ENCODE assay signal across 9 mouse cellular contexts in genomic region chr17:28467749-28468148, GRCm38 (mm10). TPM values are rescaled to one million over a fixed set of nuclear protein-coding genes. Genes with fewer than 3 reads are reported as not detected.
DNase-seq lines count a peak whose midpoint lies in the region; ATAC-seq and TF ChIP-seq lines count a peak whose summit lies in the region.
"Had no signal": no experiment of that assay in that cellular context is flagged by ENCODE, and none has a peak within 500 bp of the region (broad histone marks: within the 10 kb centered on the region; RNA-seq: fewer than 3 reads in every experiment).

No protein-coding gene starts in this region.

- H3K4me1 ChIP-seq in embryonic facial prominence, embryonic 14.5 days (ENCODE audit: control insufficient read depth, insufficient read depth, low read length): peaks cover 5% of the 10 kb centered on the region; the same call in 1 of the 2 replicates
- H3K4me1 ChIP-seq in embryonic facial prominence, embryonic 10.5 days: peaks cover 35% of the 10 kb centered on the region
- H3K4me1 ChIP-seq in lung, embryonic 14.5 days (ENCODE audit: insufficient read depth): no peaks in the 10 kb centered on the region
- no peaks in the 10 kb centered on the region for H3K4me1 ChIP-seq in intestine, postnatal 0 days (replicated peaks; ENCODE audit: control insufficient read depth, insufficient read depth, low read length)
- H3K4me1 ChIP-seq in stomach, postnatal 0 days (replicated peaks; ENCODE audit: control insufficient read depth, insufficient read depth): no peaks in the 10 kb centered on the region

- ATAC-seq in embryonic facial prominence, embryonic 14.5 days (ENCODE audit: low read depth): no peak
- ATAC-seq in lung, embryonic 14.5 days (ENCODE audit: insufficient read depth): no peak
- 0 out of 2 replicates have a peak, but pooled peaks have one; percentile 10 for ATAC-seq in intestine, postnatal 0 days
- no peak for ATAC-seq in stomach, postnatal 0 days (ENCODE audit: low FRiP score, low TSS enrichment)

- H3K4me2 ChIP-seq in embryonic facial prominence, embryonic 14.5 days (ENCODE audit: low read depth, low read length): no peak overlapping the region
- peak overlapping the region; percentile 18 for H3K4me2 ChIP-seq in lung, embryonic 14.5 days
- peak overlapping the region; percentile 48 for H3K4me2 ChIP-seq in intestine, postnatal 0 days (replicated peaks; ENCODE audit: low read depth)
- H3K4me2 ChIP-seq in stomach, postnatal 0 days (replicated peaks; ENCODE audit: low read depth): peak overlapping the region; percentile 18

- H3K4me3 ChIP-seq in embryonic facial prominence, embryonic 14.5 days (ENCODE audit: low read depth, low read length): no peak overlapping the region
- no peak overlapping the region for H3K4me3 ChIP-seq in embryonic facial prominence, embryonic 10.5 days
- no peak overlapping the region for H3K4me3 ChIP-seq in lung, embryonic 14.5 days (ENCODE audit: low read depth, low read length)
- no peak overlapping the region for H3K4me3 ChIP-seq in intestine, postnatal 0 days (ENCODE audit: low read depth, low read length)
- no peak overlapping the region for H3K4me3 ChIP-seq in stomach, postnatal 0 days (ENCODE audit: low read depth, low read length)

- no peaks in the 10 kb centered on the region for H3K9me3 ChIP-seq in embryonic facial prominence, embryonic 14.5 days (ENCODE audit: control insufficient read depth, low read length)
- no peaks in the 10 kb centered on the region for H3K9me3 ChIP-seq in embryonic facial prominence, embryonic 10.5 days
- no peaks in the 10 kb centered on the region for H3K9me3 ChIP-seq in lung, embryonic 14.5 days (ENCODE audit: low read depth, low read length)
- H3K9me3 ChIP-seq in intestine, postnatal 0 days (ENCODE audit: control insufficient read depth): no peaks in the 10 kb centered on the region
- H3K9me3 ChIP-seq in stomach, postnatal 0 days (ENCODE audit: control insufficient read depth, low read length): no peaks in the 10 kb centered on the region

- peak overlapping the region; percentile 39; the same call in 1 of the 2 replicates for H3K27ac ChIP-seq in embryonic facial prominence, embryonic 14.5 days (replicated peaks; ENCODE audit: low read depth, low read length)
- H3K27ac ChIP-seq in embryonic facial prominence, embryonic 10.5 days (replicated peaks): no peak overlapping the region
- H3K27ac ChIP-seq in lung, embryonic 14.5 days (ENCODE audit: low read depth): no peak overlapping the region
- H3K27ac ChIP-seq in intestine, postnatal 0 days (ENCODE audit: low read depth, low read length): no peak overlapping the region; the same call in none of the 2 replicates
- H3K27ac ChIP-seq in stomach, postnatal 0 days (replicated peaks): peak overlapping the region; percentile 5; the same call in 1 of the 2 replicates

- peak; percentile 33 for DNase-seq in embryonic facial prominence, embryonic 14.5 days (ENCODE audit: low spot score)
- DNase-seq in embryonic facial prominence, embryonic 10.5 days (ENCODE audit: low spot score): no peak
- peak; percentile 39 for DNase-seq in lung, embryonic 14.5 days
- DNase-seq in lung, postnatal 36 days: no peak
- no peak for DNase-seq in stomach, postnatal 0 days (ENCODE audit: low spot score)
- DNase-seq in adrenal gland, postnatal 25 days: no peak
- DNase-seq in left cerebral cortex, postnatal 14 days (ENCODE audit: low spot score in 2 of 2): no peak
- DNase-seq: right cerebral cortex, postnatal 4 days had no signal

- H3K9ac ChIP-seq in embryonic facial prominence, embryonic 14.5 days (ENCODE audit: low read depth, low read length): no peak overlapping the region
- H3K9ac ChIP-seq in lung, embryonic 14.5 days: no peak overlapping the region
- H3K9ac ChIP-seq in intestine, postnatal 0 days (ENCODE audit: low read depth, low read length): no peak overlapping the region
- H3K9ac ChIP-seq in stomach, postnatal 0 days (ENCODE audit: low read length): peak overlapping the region; percentile 2; the same call in 1 of the 2 replicates

- WGBS in embryonic facial prominence, embryonic 14.5 days: 76% methylated on average over 11 of the region's 11 CpGs
- WGBS in embryonic facial prominence, embryonic 10.5 days: 88% methylated on average over 11 of the region's 11 CpGs
- 55% methylated on average over 11 of the region's 11 CpGs for WGBS in lung, embryonic 14.5 days
- WGBS in intestine, postnatal 0 days: 45% methylated on average over 11 of the region's 11 CpGs
- WGBS in stomach, postnatal 0 days: 54% methylated on average over 11 of the region's 11 CpGs

- H3K36me3 ChIP-seq in embryonic facial prominence, embryonic 14.5 days (ENCODE audit: control insufficient read depth, insufficient read depth, low read length): no peaks in the 10 kb centered on the region
- H3K36me3 ChIP-seq in embryonic facial prominence, embryonic 10.5 days (replicated peaks): peaks cover 5% of the 10 kb centered on the region; the same call in 1 of the 2 replicates
- H3K36me3 ChIP-seq in lung, embryonic 14.5 days (ENCODE audit: insufficient read depth): no peaks in the 10 kb centered on the region
- no peaks in the 10 kb centered on the region for H3K36me3 ChIP-seq in intestine, postnatal 0 days (ENCODE audit: control insufficient read depth, insufficient read depth)
- no peaks in the 10 kb centered on the region for H3K36me3 ChIP-seq in stomach, postnatal 0 days (ENCODE audit: control insufficient read depth, insufficient read depth, low read length)

- no peak for TF ChIP-seq CTCF in lung, embryonic 14.5 days (IDR thresholded peaks at IDR 0.05; ENCODE audit: low read depth)
- TF ChIP-seq CTCF in intestine, postnatal 0 days (IDR thresholded peaks at IDR 0.05; ENCODE audit: low read depth): no peak
- no peak for TF ChIP-seq CTCF in stomach, postnatal 0 days (IDR thresholded peaks at IDR 0.05; ENCODE audit: low read depth)

- no peak for TF ChIP-seq EP300 in stomach, postnatal 0 days (optimal IDR thresholded peaks at IDR 0.05)

- H3K27me3 ChIP-seq in embryonic facial prominence, embryonic 14.5 days (replicated peaks; ENCODE audit: control insufficient read depth, insufficient read depth, low read length): no peaks in the 10 kb centered on the region
- no peaks in the 10 kb centered on the region for H3K27me3 ChIP-seq in embryonic facial prominence, embryonic 10.5 days (replicated peaks; ENCODE audit: low read depth, poor library complexity, severe bottlenecking)
- H3K27me3 ChIP-seq in lung, embryonic 14.5 days (ENCODE audit: insufficient read depth, low read length): no peaks in the 10 kb centered on the region
- H3K27me3 ChIP-seq in intestine, postnatal 0 days (replicated peaks; ENCODE audit: control insufficient read depth, insufficient read depth, low read length): no peaks in the 10 kb centered on the region
- H3K27me3 ChIP-seq in stomach, postnatal 0 days (ENCODE audit: control insufficient read depth, insufficient read depth, low read length): no peaks in the 10 kb centered on the region

- intact Hi-C loops in left cerebral cortex, postnatal 14 days (cut with DNase I): no loop called here

RNA-seq across cellular contexts. Expression of gene Fkbp5, which starts 49.6 kb away (rescaled TPM):
- 8.4 and 11.7 TPM in 2 replicates for polyA plus RNA-seq in embryonic facial prominence, embryonic 14.5 days (2014; fragmentation: Nextera tagmentation; extraction: Ambion mirVana)
- 32.0 and 32.8 TPM in 2 replicates for polyA plus RNA-seq in embryonic facial prominence, embryonic 10.5 days (2016; fragmentation: Nextera tagmentation; extraction: Ambion mirVana)
- polyA plus RNA-seq in lung, embryonic 14.5 days (2014; fragmentation: Nextera tagmentation; extraction: Ambion mirVana): 8.3 and 8.7 TPM in 2 replicates
- 9.7 and 10.1 TPM in 2 replicates for polyA plus RNA-seq in intestine, postnatal 0 days (2015; fragmentation: Nextera tagmentation; extraction: Ambion mirVana)
- 9.2 and 11.8 TPM in 2 replicates for polyA plus RNA-seq in stomach, postnatal 0 days (2015; fragmentation: Nextera tagmentation; extraction: Ambion mirVana)
- total RNA-seq in adrenal gland, postnatal 25 days (2021): 55.9 and 60.1 TPM in 2 replicates
- total RNA-seq in left cerebral cortex, postnatal 14 days (2021): 10 to 100 TPM; 29.0 to 52.6 TPM

Comparison
In these comparisons a context has a peak if more than half of its experiments do, and no peak if none do; other contexts are left out.
1. DNase-seq: peak in embryonic facial prominence, embryonic 14.5 days (single experiment) and lung, embryonic 14.5 days (single experiment); none in embryonic facial prominence, embryonic 10.5 days (single experiment), lung, postnatal 36 days (single experiment), stomach, postnatal 0 days (single experiment), adrenal gland, postnatal 25 days (single experiment) and left cerebral cortex, postnatal 14 days (0 of 2).
2. H3K27ac ChIP-seq: peak in embryonic facial prominence, embryonic 14.5 days (single experiment) and stomach, postnatal 0 days (single experiment); none in embryonic facial prominence, embryonic 10.5 days (single experiment), lung, embryonic 14.5 days (single experiment) and intestine, postnatal 0 days (single experiment).